Mouse (Mus musculus) hindbrain, embryonic 11.5 days (tissue): Measurements from ENCODE around the gene Osbpl5. TPM values are rescaled to one million over a fixed set of nuclear protein-coding genes. Genes with fewer than 3 reads are reported as not detected.

Experiments used
- ATAC-seq: fragments of 200-750 bp; cut with Nextera tagmentation; 2 replicates; pipeline ENCODE4 v1.8.0; 2017; ENCODE audit warnings: mild to moderate bottlenecking, moderate TSS enrichment, moderate library complexity; ENCODE audit not compliant: low FRiP score
- DNase-seq: peaks from one replicate; pipeline ENCODE4 v3.0.0-alpha.2; 2015; ENCODE audit warnings: low spot score
- H3K27ac ChIP-seq: fragments of 300-500 bp; sonication (generic); 2 replicates; pipeline ENCODE4 v1.5.1; 2014; ENCODE audit warnings: mild to moderate bottlenecking, low read depth, low read length
- H3K27me3 ChIP-seq: fragments of 300-500 bp; sonication (generic); 2 replicates; pipeline ENCODE4 v1.6.1; 2014; ENCODE audit warnings: mild to moderate bottlenecking, low read length, moderate library complexity, mixed read lengths; ENCODE audit not compliant: control insufficient read depth, insufficient read depth
- H3K36me3 ChIP-seq: fragments of 300-500 bp; sonication (generic); 2 replicates; pipeline ENCODE4 v1.6.1; 2014; ENCODE audit warnings: mild to moderate bottlenecking, low read length, moderate library complexity, mixed read lengths; ENCODE audit not compliant: control insufficient read depth, insufficient read depth
- H3K4me1 ChIP-seq: fragments of 300-500 bp; sonication (generic); replicated peaks from 2 replicates; pipeline ENCODE4 v1.6.1; 2014; ENCODE audit warnings: low read length, mixed read lengths; ENCODE audit not compliant: control insufficient read depth, insufficient read depth
- H3K4me2 ChIP-seq: fragments of 300-500 bp; sonication (generic); replicated peaks from 2 replicates; pipeline ENCODE4 v1.6.1; 2014; ENCODE audit warnings: mild to moderate bottlenecking, low read depth, low read length
- H3K4me3 ChIP-seq: fragments of 300-500 bp; sonication (generic); 2 replicates; pipeline ENCODE4 v1.5.1; 2014; ENCODE audit warnings: low read depth, low read length
- H3K9ac ChIP-seq: fragments of 300-500 bp; sonication (generic); 2 replicates; pipeline ENCODE4 v1.6.1; 2014; ENCODE audit warnings: low read depth, low read length
- H3K9me3 ChIP-seq: fragments of 300-500 bp; sonication (generic); 2 replicates; pipeline ENCODE4 v1.6.1; 2016; ENCODE audit warnings: low read length; ENCODE audit not compliant: control insufficient read depth
- WGBS: fragments of 180-500 bp; shearing (Covaris S2); extraction: QIAGEN DNeasy Blood & Tissue Kit; methylation state at CpG from one replicate; pipeline ENCODE4 v1.1.7; 2014; 5-methylcytosine and 5-hydroxymethylcytosine counted together
- polyA plus RNA-seq: library from polyadenylated mRNA; unstranded; fragments of >200 nt; fragmentation: Nextera tagmentation; extraction: Ambion mirVana; gene quantifications from 2 replicates; pipeline ENCODE4 v1.2.1, GENCODE M21; 2014

Osbpl5 gene
- polyA plus RNA-seq, 1 experiment from 2014 or later, result 13.7 TPM

- Histone ChIP-seq H3K4me3 (no peak overlapping the region), H3K27ac (no peak overlapping the region), H3K36me3 (no peaks in the 10 kb centered on the region), H3K9me3 (no peaks in the 10 kb centered on the region), H3K9ac (no peak overlapping the region), H3K27me3 (no peaks in the 10 kb centered on the region), H3K4me2 (no peak overlapping the region), H3K4me1 (no peaks in the 10 kb centered on the region)
- WGBS, result 19% methylated on average over 3 of the region's 3 CpGs
- ATAC-seq (no peak), DNase-seq (peak; percentile 53)
Measured at GRCm38 (mm10) chr7:143763794-143764193, 7.0 kb upstream of the Osbpl5 start.

GRCm38 (mm10) chr7:143758956-143759355, 2.2 kb upstream of the Osbpl5 start:
- ATAC-seq (no peak), DNase-seq (no peak)
- Histone ChIP-seq H3K36me3 (no peaks in the 10 kb centered on the region), H3K9me3 (no peaks in the 10 kb centered on the region), H3K4me1 (peaks cover 4% of the 10 kb centered on the region), H3K27ac (no peak overlapping the region), H3K4me3 (no peak overlapping the region), H3K27me3 (peaks cover 15% of the 10 kb centered on the region), H3K9ac (no peak overlapping the region), H3K4me2 (no peak overlapping the region)
- WGBS, result 61% methylated on average over 3 of the region's 3 CpGs

GRCm38 (mm10) chr7:143757696-143758095, 911 bp upstream of the Osbpl5 start:
- Histone ChIP-seq H3K27ac (no peak overlapping the region), H3K9me3 (no peaks in the 10 kb centered on the region), H3K4me3 (no peak overlapping the region), H3K36me3 (no peaks in the 10 kb centered on the region), H3K4me2 (peak overlapping the region; percentile 67; the same call in 1 of the 2 replicates), H3K27me3 (peaks cover 15% of the 10 kb centered on the region), H3K9ac (no peak overlapping the region), H3K4me1 (peaks cover 4% of the 10 kb centered on the region)
- ATAC-seq (no peak), DNase-seq (no peak)
- 85% methylated on average over 3 of the region's 3 CpGs for WGBS

GRCm38 (mm10) chr7:143757027-143757390, 224 bp upstream of the Osbpl5 start:
- WGBS, result 3% methylated on average over 15 of the region's 15 CpGs
- ATAC-seq (peak; percentile 88), DNase-seq (peak; percentile 79)
- Histone ChIP-seq H3K36me3 (no peaks in the 10 kb centered on the region), H3K9ac (0 out of 2 replicates have a peak overlapping the region, but pooled peaks have one; percentile 34), H3K9me3 (no peaks in the 10 kb centered on the region), H3K27ac (no peak overlapping the region), H3K4me3 (peak overlapping the region; percentile 25), H3K4me1 (peaks cover 4% of the 10 kb centered on the region), H3K27me3 (peaks cover 15% of the 10 kb centered on the region), H3K4me2 (peak overlapping the region; percentile 67)

GRCm38 (mm10) chr7:143755357-143756124, 1.2 kb downstream of the Osbpl5 start:
- no peak overlapping the region for H3K4me3 ChIP-seq
- no peak overlapping the region for H3K27ac ChIP-seq
- peaks cover 15% of the 10 kb centered on the region for H3K27me3 ChIP-seq
- DNase-seq, result no peak
- 77% methylated on average over 9 of the region's 9 CpGs for WGBS
- H3K4me2 ChIP-seq, result no peak overlapping the region
- H3K9me3 ChIP-seq, result no peaks in the 10 kb centered on the region
- ATAC-seq, result no peak
- no peak overlapping the region for H3K9ac ChIP-seq
- peaks cover 4% of the 10 kb centered on the region for H3K4me1 ChIP-seq
- no peaks in the 10 kb centered on the region for H3K36me3 ChIP-seq

GRCm38 (mm10) chr7:143753990-143754715, 2.6 kb downstream of the Osbpl5 start:
- H3K4me1 ChIP-seq, result peaks cover 4% of the 10 kb centered on the region
- H3K36me3 ChIP-seq, result no peaks in the 10 kb centered on the region
- H3K4me2 ChIP-seq, result no peak overlapping the region
- H3K9ac ChIP-seq, result no peak overlapping the region
- H3K27ac ChIP-seq, result no peak overlapping the region
- H3K27me3 ChIP-seq, result peaks cover 15% of the 10 kb centered on the region
- no peaks in the 10 kb centered on the region for H3K9me3 ChIP-seq
- DNase-seq (peak; percentile 78), ATAC-seq (no peak)
- 55% methylated on average over 5 of the region's 5 CpGs for WGBS
- no peak overlapping the region for H3K4me3 ChIP-seq

- Histone ChIP-seq H3K27ac (no peak overlapping the region), H3K4me2 (no peak overlapping the region), H3K4me1 (peaks cover 4% of the 10 kb centered on the region), H3K9ac (no peak overlapping the region), H3K9me3 (no peaks in the 10 kb centered on the region), H3K4me3 (no peak overlapping the region), H3K27me3 (peaks cover 9% of the 10 kb centered on the region), H3K36me3 (no peaks in the 10 kb centered on the region)
- DNase-seq (no peak), ATAC-seq (no peak)
- 71% methylated on average over 3 of the region's 3 CpGs for WGBS
Measured at GRCm38 (mm10) chr7:143752606-143753005, 4.2 kb downstream of the Osbpl5 start.

- no peak overlapping the region for H3K27ac ChIP-seq
- no peaks in the 10 kb centered on the region for H3K9me3 ChIP-seq
- no peak overlapping the region for H3K9ac ChIP-seq
- DNase-seq (no peak), ATAC-seq (no peak)
- H3K36me3 ChIP-seq, result no peaks in the 10 kb centered on the region
- no peak overlapping the region for H3K4me2 ChIP-seq
- H3K27me3 ChIP-seq, result peaks cover 8% of the 10 kb centered on the region
- H3K4me1 ChIP-seq, result peaks cover 1% of the 10 kb centered on the region
- 72% methylated on average over 4 of the region's 4 CpGs for WGBS
- H3K4me3 ChIP-seq, result no peak overlapping the region
Measured at GRCm38 (mm10) chr7:143752056-143752455, 4.7 kb downstream of the Osbpl5 start.
